15 mouse cellular contexts compared by ENCODE assay signal in genomic region chr14:58505841-58506240, GRCm38 (mm10).
DNase-seq lines count a peak whose midpoint lies in the region; ATAC-seq lines count a peak whose summit lies in the region.
"Had no signal": no experiment of that assay in that cellular context is flagged by ENCODE, and none has a peak within 500 bp of the region (broad histone marks: within the 10 kb centered on the region; RNA-seq: fewer than 3 reads in every experiment).

No protein-coding gene starts in this region.

- no peak overlapping the region for H3K4me3 ChIP-seq in hindbrain, embryonic 13.5 days
- H3K4me3 ChIP-seq: embryonic facial prominence, embryonic 12.5 days; heart, embryonic 15.5 days had no signal

- no peak overlapping the region for H3K9ac ChIP-seq in hindbrain, embryonic 13.5 days
- H3K9ac ChIP-seq: embryonic facial prominence, embryonic 12.5 days; forebrain, postnatal 0 days; heart, embryonic 15.5 days had no signal

- H3K36me3 ChIP-seq in hindbrain, embryonic 13.5 days, result no peaks in the 10 kb centered on the region
- H3K36me3 ChIP-seq: embryonic facial prominence, embryonic 12.5 days; heart, embryonic 15.5 days had no signal

- DNase-seq in adrenal gland, adult 2 months, result peak; percentile 59
- DNase-seq in adrenal gland, postnatal 4 days (ENCODE audit: low spot score in 2 of 2), result no peak
- DNase-seq in adrenal gland, postnatal 14 days, result peak; percentile 75
- peak; percentile 82 to 89 for DNase-seq in cerebellum, postnatal 10 days
- DNase-seq in thymus, postnatal 36 days, result no peak
- DNase-seq: forebrain, postnatal 0 days; kidney, postnatal 36 days; lung, postnatal 4 days had no signal

- H3K4me2 ChIP-seq in hindbrain, embryonic 13.5 days, result no peak overlapping the region
- H3K4me2 ChIP-seq: embryonic facial prominence, embryonic 12.5 days; heart, embryonic 15.5 days; liver, embryonic 11.5 days had no signal

- 0 out of 2 replicates have a peak, but pooled peaks cover 5% of the 10 kb centered on the region for H3K4me1 ChIP-seq in hindbrain, embryonic 13.5 days (replicated peaks)
- H3K4me1 ChIP-seq: embryonic facial prominence, embryonic 12.5 days; heart, embryonic 15.5 days had no signal

- ATAC-seq in granulocyte monocyte progenitor cell, adult 5-6 weeks (replicated peaks; ENCODE audit: poor library complexity, severe bottlenecking), result peak; percentile 86
- ATAC-seq in erythroid progenitor cell, adult 5-6 weeks (replicated peaks; ENCODE audit: low FRiP score, poor library complexity, severe bottlenecking), result no peak
- ATAC-seq in hindbrain, embryonic 13.5 days (ENCODE audit: low FRiP score), result no peak
- ATAC-seq: forebrain, postnatal 0 days; inflammation-experienced regulatory T-cells, adult 6 months had no signal

- no peak overlapping the region for H3K27ac ChIP-seq in hindbrain, embryonic 13.5 days
- H3K27ac ChIP-seq: embryonic facial prominence, embryonic 12.5 days; heart, embryonic 15.5 days had no signal

- H3K27me3 ChIP-seq in hindbrain, embryonic 13.5 days, result no peaks in the 10 kb centered on the region
- H3K27me3 ChIP-seq: embryonic facial prominence, embryonic 12.5 days; heart, embryonic 15.5 days had no signal

- no peaks in the 10 kb centered on the region for H3K9me3 ChIP-seq in hindbrain, embryonic 13.5 days
- H3K9me3 ChIP-seq: embryonic facial prominence, embryonic 12.5 days; heart, embryonic 15.5 days had no signal

Comparison
In these comparisons a context has a peak if more than half of its experiments do, and no peak if none do; other contexts are left out.
1. DNase-seq: peak in adrenal gland, adult 2 months (single experiment), adrenal gland, postnatal 14 days (single experiment) and cerebellum, postnatal 10 days (2 of 2); none in adrenal gland, postnatal 4 days (0 of 2) and thymus, postnatal 36 days (0 of 2).